Mouse (Mus musculus) frontal cortex, postnatal 10 days (tissue): ENCODE results near the gene Sprr2f.

Source experiments
- DNase-seq, 2 experiments: peaks; one replicate each; pipeline ENCODE4 v3.0.0; 2022; ENCODE audit warnings: low spot score in 2 of 2, mixed read lengths in 1 of 2

The Sprr2f gene

GRCm38 (mm10) chr3:92364887-92365286, at the start of gene Sprr2f:
Sprr2f (plus strand) TSS chr3:92365187.
- DNase-seq, result no peak

- DNase-seq, result no peak
These were observed 48.7 kb upstream of the Sprr2f start, which contains the start of gene Sprr2b for GRCm38 (mm10) chr3:92316320-92316719. Sprr2b (plus strand) TSS chr3:92316620.

GRCm38 (mm10) chr3:92317384-92317783, 47.6 kb upstream of the Sprr2f start:
- DNase-seq, result no peak

GRCm38 (mm10) chr3:92336278-92336677, 28.7 kb upstream of the Sprr2f start:
- no peak for DNase-seq

- no peak for DNase-seq
These were observed 26.1 kb upstream of the Sprr2f start, which contains the start of gene Sprr2d for GRCm38 (mm10) chr3:92338840-92339239. Sprr2d (plus strand) TSS chr3:92339140.

- no peak for DNase-seq
These were observed 13.1 kb upstream of the Sprr2f start, which contains the start of gene Sprr2e for GRCm38 (mm10) chr3:92351843-92352242. Sprr2e (plus strand) TSS chr3:92352143.

GRCm38 (mm10) chr3:92361619-92362018, 3.4 kb upstream of the Sprr2f start:
- no peak for DNase-seq

- DNase-seq, result no peak
These were observed 8.6 kb downstream of the Sprr2f start for GRCm38 (mm10) chr3:92373613-92374012.

GRCm38 (mm10) chr3:92385385-92385784, 20.4 kb downstream of the Sprr2f start, which contains the start of gene Sprr2h:
Sprr2h (plus strand) TSS chr3:92385685.
- DNase-seq, result no peak

GRCm38 (mm10) chr3:92394301-92394700, 29.3 kb downstream of the Sprr2f start:
- DNase-seq, result no peak

- DNase-seq, result no peak
These were observed 42.7 kb downstream of the Sprr2f start, which contains the start of gene Sprr2i for GRCm38 (mm10) chr3:92407691-92408090. Sprr2i (plus strand) TSS chr3:92407991.
